Mouse (Mus musculus) heart, adult 18-20 months (tissue): ENCODE data around the gene Sorbs2. TPM values are rescaled to one million over a fixed set of nuclear protein-coding genes. Genes with fewer than 3 reads are reported as not detected.

Source experiments
- DNase-seq, 2 experiments: peaks; one replicate each; pipeline ENCODE4 v3.0.0; 2021 to 2022; ENCODE audit warnings: mixed read lengths in 1 of 2
- long read RNA-seq, 2 experiments: library from polyadenylated mRNA; stranded (forward); transcript quantifications; one replicate each; pipeline ENCODE4 v2.0.0; 2021
- total RNA-seq, 2 experiments: library from RNA; stranded (reverse); gene quantifications; 2 replicates each; pipeline ENCODE4 v1.2.3; 2021

The Sorbs2 gene
- 100 to 1,000 TPM; 568 to 575 TPM for total RNA-seq
- long read RNA-seq, experiment 1, partial matches to known transcripts, result 34 of 77 reads
- long read RNA-seq, experiment 1, other reads (novel, unspliced or antisense), result 42 of 77 reads
- long read RNA-seq, experiment 2, partial matches to known transcripts, result 6 of 30 reads
- long read RNA-seq, experiment 2, other reads (novel, unspliced or antisense), result 23 of 30 reads

DNA sequence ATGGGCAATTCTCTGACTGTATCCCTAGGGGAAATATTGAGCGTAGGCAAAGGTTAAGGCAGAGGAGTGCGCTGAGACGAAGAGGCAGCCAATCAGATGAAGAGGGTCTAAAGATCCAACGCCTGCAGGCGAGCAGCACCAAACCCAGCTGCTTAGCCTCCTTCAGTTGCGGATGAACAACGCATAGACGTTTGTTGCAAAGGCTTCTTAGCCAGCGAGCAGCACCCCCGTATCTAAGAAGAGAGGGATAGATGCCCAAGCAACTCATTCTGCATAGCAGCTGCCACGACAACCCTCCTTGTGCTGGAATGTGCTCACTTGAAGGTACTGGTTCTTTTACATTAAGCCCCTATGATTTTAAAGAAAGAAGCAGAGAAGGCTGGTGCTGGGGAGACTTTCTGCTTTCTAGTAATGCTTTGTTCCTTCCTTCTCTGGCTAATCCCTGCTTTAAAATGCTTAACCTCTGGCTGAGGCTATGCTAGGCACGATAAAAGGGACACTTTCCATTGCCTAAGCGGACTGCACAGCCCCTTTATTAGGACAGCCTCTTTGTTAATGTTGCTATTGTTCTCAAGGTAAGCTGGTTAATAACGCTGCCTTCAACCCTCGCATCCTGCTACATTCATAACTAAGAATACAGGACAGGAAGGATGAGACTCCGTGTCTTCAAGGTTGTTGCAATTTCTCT, at the start of gene Sorbs2:
Sorbs2 (plus strand) TSS at position 155 of the 688 bp plus-strand sequence.
- DNase-seq, result no peak

DNA sequence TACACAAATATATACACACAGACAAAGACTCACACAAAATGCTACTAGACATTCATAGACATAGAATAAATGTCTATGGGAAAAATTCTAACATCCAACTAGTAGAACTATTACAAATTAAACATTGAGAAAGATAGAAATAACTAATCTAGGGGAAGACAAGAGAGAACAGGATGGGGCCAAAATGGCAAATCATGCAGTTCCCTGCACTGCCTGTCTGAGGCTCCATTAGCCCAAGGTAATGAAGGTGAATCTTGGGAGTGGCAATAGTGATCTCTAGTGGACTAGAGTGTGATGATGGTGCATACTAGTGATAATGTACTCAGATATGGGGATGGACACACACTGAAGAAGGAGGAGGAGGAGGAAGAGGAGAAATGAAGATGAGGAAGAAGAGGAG, 49.7 kb upstream of the Sorbs2 start:
- DNase-seq, result no peak

DNA sequence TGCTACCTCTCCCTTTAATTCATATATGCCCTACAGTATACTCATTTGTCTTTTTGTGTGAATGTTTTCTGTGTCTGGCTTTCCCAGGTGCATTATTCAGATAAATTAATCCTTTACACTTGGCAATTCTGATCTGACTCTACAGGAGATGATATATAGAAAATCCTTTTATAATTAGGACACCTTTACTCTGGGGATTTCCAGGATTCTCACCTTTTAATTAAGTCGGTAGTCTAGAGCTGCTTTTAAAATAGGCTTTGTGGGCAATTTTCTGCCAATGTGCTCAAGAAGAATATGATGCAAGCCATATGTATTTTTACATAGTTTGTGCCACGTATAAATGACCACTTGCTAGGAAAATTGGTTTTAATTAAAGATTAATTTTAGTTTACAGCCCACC, 38.6 kb upstream of the Sorbs2 start:
- DNase-seq, result no peak

DNA sequence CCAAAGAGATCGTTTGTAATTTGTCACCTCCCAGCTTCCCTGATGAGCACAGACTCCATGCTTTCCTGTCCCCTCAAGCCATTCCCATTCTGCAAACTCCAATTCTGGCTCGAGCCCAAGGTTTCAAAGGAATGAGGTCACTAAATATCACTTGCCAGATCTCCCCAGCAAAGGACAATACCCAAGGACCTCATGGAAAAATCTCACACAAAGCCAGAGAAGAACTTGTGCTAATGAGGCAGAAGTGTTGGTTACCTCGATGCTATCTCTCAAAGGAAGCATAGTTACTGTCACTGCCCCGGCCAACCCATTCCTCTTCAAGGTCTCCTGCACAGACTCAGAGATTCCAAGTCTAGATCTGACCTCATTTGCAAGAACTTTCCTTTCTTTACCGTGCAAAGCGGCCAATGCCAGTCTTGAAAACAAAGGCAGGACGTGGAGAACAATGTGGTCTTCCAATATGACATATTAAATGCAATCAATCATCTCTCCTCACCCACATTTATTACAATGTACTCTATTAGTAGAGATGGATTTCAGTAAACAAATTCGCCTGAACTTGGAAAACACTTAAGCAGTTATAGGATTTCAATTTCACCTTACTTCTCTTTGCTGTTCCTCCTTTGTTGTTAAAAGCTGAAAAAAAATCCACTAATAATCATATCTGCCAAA, 37.9 kb upstream of the Sorbs2 start:
- no peak for DNase-seq

DNA sequence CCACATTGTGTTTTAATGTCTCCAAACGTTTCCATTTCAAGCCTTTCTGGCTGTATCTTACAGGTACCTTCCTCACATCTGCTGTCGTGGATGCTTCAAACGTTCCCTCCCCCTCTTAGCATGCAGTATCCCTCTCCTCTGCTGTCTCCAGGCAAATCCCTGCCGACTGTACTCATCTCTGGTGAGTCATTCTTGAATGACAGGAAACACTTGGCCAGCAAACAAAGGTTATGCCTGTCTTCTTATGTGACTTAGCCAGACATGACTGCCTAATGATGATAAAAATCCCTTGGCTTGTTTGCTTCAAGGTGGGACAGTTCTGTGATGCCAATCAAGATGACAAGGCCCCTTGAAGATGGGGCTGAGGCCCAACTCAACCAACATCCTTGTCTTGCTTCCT, 26.7 kb upstream of the Sorbs2 start:
- no peak for DNase-seq

DNA sequence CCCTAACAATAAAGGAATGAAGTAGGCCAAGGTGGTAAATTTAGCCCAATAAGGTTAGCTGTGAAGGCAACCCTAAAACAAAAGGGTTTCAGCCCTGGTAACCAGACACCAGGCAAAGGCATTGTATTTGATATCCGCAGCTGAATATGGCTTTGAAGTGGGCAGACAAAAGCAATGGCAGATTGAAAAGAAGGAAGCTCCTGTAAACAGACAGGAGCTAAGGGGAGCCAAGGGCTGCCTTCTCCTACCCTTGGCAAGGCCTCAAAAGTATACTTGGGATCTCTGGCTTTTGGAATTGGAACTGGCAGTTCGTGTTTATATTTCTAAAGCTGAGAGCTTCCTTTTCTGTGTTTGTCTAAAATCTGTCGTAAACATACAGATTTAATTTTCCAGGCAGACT, 21.3 kb upstream of the Sorbs2 start:
- DNase-seq, result no peak

DNA sequence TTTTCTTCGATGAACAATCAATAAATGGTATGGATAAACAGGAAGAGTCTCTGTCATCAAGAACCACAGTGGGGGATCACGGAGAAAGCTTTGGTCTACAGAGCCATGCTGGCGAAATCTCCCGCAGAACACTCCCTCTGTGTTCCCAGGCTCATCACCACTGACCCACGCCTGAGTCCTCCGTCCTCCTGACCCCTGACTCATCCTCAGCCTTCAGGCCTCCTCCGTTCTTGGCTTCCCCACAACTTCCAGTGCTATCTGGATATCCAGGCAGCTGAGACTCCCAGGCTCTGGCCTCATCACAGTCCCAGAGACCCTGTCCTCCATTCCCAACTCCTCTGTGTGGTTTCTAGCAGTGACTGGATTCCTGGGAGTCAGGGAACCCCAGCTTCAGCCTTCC, 3.6 kb upstream of the Sorbs2 start:
- no peak for DNase-seq

DNA sequence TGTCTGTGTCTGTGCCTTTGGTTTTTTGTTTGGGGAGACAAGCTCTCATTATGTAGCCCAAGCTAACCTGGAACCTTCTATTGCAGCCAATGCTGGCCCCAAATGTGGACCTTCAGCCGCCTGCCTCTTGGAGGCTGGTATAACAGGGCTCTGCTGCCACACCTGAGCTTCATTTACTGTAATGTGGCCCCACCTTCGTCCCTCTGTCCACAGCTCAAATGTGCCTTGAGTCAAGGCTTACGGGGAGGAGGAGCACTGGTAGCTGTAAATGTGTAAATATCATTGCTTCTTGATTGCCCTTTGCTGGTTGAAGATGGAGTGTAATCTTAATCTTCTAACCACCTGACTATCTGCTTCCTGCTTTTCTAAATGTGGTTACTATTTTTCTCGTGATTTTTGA, 1.2 kb upstream of the Sorbs2 start:
- DNase-seq, result no peak

DNA sequence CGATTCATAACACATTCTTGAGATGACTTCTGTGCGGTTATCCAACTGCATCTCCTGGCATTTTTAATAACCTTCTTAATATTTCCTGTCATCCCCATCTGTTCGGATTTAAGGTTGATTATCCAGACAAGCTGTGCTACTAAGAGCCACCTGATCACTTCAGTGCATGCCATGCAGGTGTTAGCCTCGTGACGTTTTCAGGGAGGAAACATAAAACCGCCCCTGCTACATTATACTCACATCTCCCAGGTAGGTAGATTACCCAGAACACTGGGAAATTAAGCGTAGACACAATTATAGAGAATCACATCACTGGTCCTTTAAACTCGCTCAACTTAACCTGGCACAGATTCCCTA, 333 bp upstream of the Sorbs2 start:
- no peak for DNase-seq

DNA sequence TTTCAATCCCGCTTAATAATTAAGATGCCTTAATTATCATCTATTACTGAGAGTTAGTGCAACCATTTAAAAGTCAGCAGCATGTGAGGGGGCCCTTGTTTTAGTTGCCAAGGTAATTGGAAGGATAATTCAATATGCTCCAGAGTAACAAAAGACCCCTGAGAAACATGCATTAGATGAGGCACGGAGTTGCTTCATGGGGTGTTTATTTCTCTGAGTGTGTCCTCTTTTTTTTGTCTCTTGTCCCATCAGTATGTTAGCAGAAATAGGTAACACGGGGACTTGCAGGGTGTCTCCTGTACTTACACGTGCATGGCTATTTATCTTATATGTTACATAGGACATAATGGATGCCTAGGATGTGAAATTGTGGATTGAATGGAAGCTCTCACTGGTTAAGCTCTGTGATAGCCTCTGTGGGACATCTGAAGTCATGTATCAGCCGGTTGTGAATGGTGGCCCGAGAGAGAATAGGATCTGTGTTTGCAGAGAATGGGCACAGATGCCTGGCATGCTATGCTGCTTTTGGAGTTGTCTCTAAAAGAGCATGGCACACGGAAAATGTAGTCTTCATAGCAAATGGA, 1.0 kb downstream of the Sorbs2 start:
- DNase-seq, result no peak

DNA sequence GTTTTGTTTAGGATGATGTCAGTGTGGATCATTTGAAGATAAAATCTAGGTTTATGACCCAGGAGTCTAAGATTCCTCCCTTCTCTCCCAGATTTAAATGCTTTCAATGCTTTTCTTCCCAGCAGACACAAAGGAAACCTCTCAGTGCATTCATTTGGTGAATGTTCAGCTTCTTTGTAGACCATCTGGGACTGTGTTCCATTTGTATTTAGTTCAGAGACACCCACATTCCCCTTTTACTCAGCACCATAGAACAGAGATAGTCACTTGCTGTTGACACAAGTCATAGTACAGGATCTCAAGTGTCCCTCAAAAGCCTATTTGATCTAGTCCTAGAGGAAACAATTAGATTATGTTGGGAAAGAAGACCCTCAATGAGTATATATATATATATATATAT, 4.8 kb downstream of the Sorbs2 start:
- no peak for DNase-seq

DNA sequence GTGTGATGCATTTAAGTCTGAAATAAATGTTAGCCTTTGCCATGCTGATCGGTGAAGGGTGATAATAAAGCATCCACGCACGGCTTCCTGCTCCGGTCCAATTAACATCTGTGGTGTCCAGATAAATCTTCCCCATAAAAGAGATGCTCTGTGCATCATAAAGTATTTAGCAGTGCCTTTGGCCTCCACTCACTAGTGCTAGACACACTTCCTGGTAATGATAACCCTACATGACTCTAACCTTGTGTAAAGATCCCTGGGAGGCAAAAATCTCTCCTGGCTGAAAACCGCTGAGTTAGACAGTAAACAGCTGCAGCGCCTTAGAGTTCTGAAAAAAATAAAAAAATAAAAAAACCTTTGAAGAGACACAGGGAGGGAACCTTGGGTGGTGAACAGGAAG, 14.0 kb downstream of the Sorbs2 start:
- no peak for DNase-seq

DNA sequence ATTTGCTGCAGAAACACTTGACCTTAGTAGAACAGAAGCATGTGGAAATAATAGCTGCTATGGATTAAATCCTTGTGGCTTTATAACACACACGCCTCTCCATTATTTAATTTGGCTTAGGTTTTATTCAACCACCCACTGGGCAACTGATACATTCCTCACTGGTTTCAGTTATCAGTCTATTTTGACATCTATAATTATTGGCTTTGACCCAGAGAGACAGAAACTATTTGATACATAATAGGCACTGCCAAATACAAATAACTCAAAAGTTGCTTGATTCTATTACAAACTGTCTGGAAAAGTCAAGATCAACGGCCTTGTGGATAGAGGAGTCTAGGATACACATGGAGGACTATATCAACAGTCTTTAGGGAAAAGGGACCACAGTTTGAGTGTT, 20.1 kb downstream of the Sorbs2 start:
- no peak for DNase-seq

DNA sequence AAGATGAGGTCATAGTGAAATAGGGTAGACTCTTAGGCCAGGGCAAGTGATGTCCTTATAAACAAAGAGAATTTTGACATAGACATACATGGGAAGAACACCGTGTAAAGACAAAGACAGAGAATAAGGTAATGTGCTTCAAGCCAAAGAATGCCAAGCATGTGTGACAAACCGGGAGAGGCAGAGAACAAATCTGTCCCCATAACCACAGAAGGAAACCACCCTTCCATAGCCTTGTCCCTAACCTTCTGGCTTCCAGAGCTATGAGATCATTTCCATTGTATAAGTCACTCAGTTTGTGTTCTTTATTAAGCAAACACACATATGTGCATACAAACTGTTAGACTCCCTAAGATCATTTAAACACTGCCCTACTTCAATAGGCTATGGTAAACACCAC, 21.3 kb downstream of the Sorbs2 start:
- DNase-seq, result no peak

DNA sequence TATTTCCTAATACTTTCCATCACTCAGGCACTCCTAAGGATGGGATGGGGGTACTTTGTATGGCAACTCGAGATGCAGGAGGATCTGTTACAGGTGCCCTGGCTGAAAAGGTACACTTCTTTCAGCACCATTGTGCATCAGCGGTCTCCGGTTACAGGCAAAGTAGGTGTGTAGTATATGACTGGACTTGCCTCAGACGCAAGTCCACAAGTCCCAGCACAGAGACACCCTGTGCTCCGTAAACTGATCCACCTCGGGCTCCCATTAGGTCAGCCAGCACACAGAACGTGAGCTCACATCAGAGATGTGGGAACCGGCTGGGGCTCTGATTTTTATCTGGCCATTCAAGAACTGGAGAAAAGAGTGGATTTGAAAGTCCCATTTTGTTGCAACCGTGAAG, 29.0 kb downstream of the Sorbs2 start:
- no peak for DNase-seq

DNA sequence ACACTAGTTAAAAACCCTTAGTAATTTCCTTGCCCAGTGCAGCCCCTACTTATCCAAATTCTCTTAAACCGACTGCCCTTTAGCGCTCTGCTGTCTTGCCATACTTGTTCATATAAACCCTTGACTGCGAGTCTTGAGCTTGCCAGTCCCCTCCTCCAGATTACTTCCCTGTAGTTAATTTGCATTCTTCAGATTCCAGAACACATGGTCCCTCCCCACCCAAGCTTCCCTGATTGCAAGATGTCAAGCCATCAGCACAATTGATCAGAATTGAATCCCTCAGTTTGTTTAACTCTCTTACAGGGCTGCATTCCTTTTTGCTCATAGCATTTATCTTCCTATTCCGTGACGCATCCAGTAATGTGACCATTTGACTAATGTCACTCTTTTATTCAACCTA, 32.9 kb downstream of the Sorbs2 start:
- no peak for DNase-seq

DNA sequence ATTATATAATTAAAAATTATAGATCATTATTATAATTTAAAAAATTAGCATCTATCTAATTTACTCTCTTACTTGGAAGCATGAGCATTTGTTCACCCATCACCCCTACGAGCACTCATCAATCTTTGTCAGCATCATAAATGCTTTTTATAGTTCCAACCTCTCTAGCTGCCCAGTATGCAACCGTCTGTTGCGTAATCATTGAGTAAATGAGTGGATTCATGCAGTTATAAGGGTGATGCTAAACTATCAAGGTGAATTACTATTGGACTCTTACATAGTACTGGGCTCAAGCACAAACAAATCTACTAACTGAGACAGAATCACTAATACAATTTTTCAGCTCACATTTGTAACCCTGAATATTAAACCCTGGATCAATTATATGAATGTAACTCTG, 44.6 kb downstream of the Sorbs2 start:
- DNase-seq, result no peak

DNA sequence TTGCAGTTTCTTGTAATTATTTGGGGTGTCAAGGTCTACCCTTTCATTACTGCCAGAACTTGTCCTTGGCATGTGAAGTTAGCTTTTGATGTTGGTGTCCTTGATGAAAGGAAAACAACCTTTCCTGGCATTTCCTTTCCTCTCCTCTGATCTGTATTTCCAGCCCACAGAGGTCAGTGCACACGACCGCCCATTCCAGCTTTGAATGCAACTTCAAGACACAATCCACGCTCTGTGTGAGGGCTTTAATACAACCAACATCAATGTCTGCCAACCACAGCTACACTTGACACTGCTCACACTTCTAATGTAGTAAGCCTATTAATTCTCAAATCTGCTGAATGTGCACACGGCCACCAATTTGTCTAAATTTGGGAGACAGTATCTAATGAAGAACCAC, 47.0 kb downstream of the Sorbs2 start:
- DNase-seq, result no peak

DNA sequence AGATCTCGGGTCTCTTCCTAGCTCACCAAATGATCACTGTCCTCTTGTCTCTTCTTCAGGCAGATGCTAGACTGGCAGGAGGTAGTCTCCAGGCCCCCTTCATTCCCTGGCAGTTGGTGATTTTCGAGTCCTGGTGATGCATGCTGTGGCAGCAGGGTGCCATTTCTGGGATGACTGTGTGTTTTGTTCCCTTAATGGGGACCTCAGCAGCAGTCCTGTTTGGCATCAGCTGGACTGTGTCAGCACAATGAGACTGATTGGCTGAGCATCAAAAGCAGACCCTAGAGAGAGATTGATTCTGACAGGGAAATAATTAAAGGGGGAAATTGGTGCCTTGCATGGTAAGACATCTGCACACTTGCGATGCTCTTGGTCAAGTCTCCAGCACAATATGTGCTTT, 50.3 kb downstream of the Sorbs2 start:
- no peak for DNase-seq

DNA sequence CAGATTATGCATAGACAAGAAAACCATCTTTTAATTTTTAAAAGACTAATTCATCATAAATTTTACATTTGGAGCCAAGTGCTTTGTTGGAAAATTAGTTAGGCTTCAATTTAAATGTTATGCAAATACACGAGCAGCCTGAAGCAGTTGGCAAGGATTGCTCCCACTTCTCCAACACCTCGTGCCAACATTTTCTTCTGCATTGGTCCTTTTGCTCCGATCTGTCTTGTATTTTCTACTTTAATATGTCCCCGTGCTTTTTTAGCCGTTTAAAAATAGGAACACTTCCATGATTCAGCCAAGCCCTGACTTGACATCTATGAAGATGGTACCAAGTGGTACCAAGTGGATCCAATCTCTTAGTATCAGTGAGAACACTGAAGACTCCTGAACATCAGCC, 50.8 kb downstream of the Sorbs2 start:
- no peak for DNase-seq

DNA sequence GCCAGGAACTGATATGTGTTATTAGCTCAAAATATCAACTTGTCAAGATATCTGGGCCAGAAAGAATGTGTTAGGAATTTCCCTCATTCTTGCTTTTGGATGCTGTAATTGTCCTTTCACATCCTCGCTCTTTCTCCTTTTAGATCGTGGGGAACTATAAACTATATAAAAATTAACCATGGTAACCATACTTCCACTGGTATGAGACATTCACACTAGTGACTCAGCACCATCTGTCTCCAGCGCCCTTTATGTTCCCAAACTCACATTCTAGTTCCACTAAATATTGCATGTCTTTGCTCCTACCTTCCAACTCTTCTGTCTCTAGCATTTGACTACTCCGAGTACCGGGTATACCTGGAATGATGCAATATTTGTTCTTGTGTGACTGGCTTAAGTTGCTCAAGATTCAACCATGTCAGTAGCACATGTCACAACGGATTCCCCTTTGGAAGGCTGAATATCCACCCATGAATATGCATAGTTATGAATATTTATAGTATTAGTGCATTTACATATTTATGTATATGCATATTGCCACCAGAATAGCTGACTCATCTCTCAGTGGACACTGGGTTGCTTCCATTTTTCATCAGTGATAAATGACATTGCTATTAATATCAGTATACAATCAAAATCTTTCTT, 51.7 kb downstream of the Sorbs2 start:
- no peak for DNase-seq

DNA sequence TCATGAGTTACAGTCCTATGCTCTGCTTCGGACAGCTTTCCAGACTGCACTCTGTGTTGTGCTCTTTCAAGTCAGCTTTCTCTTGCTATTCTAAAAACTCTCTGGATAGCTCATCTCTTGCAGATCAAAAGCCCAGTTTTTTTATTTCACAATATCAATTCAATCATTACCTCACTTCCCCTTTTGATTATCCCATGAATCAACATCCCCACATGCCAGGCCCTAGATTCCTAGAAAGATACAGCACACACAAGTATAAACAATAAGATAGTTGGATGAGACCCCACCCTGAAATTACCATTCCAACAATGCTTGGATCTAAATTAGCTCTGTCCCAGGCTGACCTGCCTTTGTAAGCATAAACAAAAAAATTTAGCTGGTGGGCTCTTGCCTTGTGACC, 57.6 kb downstream of the Sorbs2 start:
- DNase-seq, result no peak

DNA sequence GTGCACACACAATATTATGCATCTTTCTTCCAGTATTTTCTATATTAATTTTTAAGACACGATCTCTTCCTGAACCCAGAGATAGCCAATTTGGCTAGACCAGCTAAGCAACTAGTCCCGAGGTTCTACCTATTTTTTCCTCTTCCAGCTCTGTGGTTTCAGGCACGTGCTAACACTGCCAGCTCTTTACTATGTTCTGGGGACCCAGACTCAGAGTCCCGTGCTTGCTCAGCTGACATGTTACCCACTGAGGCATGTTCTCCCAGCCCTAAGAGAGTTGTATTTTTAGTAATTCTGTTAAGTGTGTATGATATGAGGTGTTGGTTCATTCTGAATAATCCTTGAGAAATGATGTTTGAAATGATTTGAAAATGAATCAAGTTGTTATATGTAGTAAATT, 62.5 kb downstream of the Sorbs2 start:
- peak in 1 of 2 experiments; percentile 22 for DNase-seq
